Mouse (Mus musculus) forebrain, embryonic 16.5 days (tissue): Measurements from ENCODE around the gene Hs6st3. TPM values are rescaled to one million over a fixed set of nuclear protein-coding genes. Genes with fewer than 3 reads are reported as not detected.
"Not testable (repeated sequence)": the region's sequence is repeated elsewhere in the genome, so short reads cannot be mapped to it uniquely, and the experiment has no call there.

Experiments
- ATAC-seq: fragments of 200-750 bp; cut with Nextera tagmentation; 2 replicates; pipeline ENCODE4 v1.8.0; 2017; ENCODE audit warnings: mild to moderate bottlenecking, moderate library complexity
- H3K27ac ChIP-seq: fragments of 300-500 bp; sonication (generic); 2 replicates; pipeline ENCODE4 v1.5.1; 2014; ENCODE audit warnings: low read length, control low read depth
- H3K27me3 ChIP-seq: fragments of 300-500 bp; sonication (generic); replicated peaks from 2 replicates; pipeline ENCODE4 v1.6.1; 2014; ENCODE audit warnings: low read length; ENCODE audit not compliant: control insufficient read depth, insufficient read depth
- H3K36me3 ChIP-seq: fragments of 300-500 bp; sonication (generic); 2 replicates; pipeline ENCODE4 v1.6.1; 2014; ENCODE audit not compliant: control insufficient read depth, insufficient read depth
- H3K4me1 ChIP-seq: fragments of 300-500 bp; sonication (generic); replicated peaks from 2 replicates; pipeline ENCODE4 v1.6.1; 2014; ENCODE audit warnings: low read length; ENCODE audit not compliant: control insufficient read depth, insufficient read depth
- H3K4me2 ChIP-seq: fragments of 300-500 bp; sonication (generic); 2 replicates; pipeline ENCODE4 v1.6.1; 2014; ENCODE audit warnings: mild to moderate bottlenecking, low read length, control low read depth
- H3K4me3 ChIP-seq: fragments of 300-500 bp; sonication (generic); replicated peaks from 2 replicates; pipeline ENCODE4 v1.5.1; 2014; ENCODE audit warnings: mild to moderate bottlenecking, low read length, control low read depth
- H3K9ac ChIP-seq: fragments of 300-500 bp; sonication (generic); replicated peaks from 2 replicates; pipeline ENCODE4 v1.6.1; 2014; ENCODE audit warnings: low read depth, low read length, control low read depth
- H3K9me3 ChIP-seq: fragments of 300-500 bp; sonication (generic); 2 replicates; pipeline ENCODE4 v1.6.1; 2016; ENCODE audit warnings: low read length; ENCODE audit not compliant: control insufficient read depth
- WGBS: fragments of 180-500 bp; shearing (Covaris S2); extraction: QIAGEN DNeasy Blood & Tissue Kit; methylation state at CpG from one replicate; pipeline ENCODE4 v1.1.7; 2014; 5-methylcytosine and 5-hydroxymethylcytosine counted together
- polyA plus RNA-seq: library from polyadenylated mRNA; unstranded; fragments of >200 nt; fragmentation: Nextera tagmentation; extraction: Ambion mirVana; gene quantifications from 2 replicates; pipeline ENCODE4 v1.2.1, GENCODE M21; 2015

The Hs6st3 gene
- polyA plus RNA-seq, 1 experiment from 2014 or later: 0.87 TPM

DNA sequence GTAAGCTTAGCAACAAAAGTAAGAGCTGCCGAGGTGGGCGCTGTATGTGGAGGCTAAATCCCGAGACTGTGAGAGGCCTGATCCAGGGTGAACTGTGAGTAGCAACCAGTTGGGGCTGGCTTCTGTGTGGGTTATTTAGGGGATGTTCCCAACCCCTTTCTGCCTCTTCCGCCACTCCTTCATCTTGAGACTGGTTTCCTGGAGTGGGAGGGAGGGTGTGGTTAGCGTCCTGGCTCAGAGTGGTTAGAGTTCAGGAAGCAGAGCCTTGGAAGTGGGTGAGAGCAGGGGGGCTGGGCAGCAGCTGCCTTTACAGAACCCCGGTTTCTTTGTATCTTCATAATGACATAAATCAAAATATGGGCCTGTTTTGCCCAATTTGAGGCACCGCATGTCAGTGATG lies 134.9 kb downstream of the Hs6st3 start:
- Histone ChIP-seq H3K9me3 (no peaks in the 10 kb centered on the region), H3K27me3 (no peaks in the 10 kb centered on the region), H3K4me1 (no peaks in the 10 kb centered on the region), H3K9ac (no peak overlapping the region), H3K4me3 (no peak overlapping the region), H3K36me3 (no peaks in the 10 kb centered on the region), H3K27ac (no peak overlapping the region), H3K4me2 (no peak overlapping the region)
- 89% methylated on average over 7 of the region's 7 CpGs for WGBS
- no peak for ATAC-seq

DNA sequence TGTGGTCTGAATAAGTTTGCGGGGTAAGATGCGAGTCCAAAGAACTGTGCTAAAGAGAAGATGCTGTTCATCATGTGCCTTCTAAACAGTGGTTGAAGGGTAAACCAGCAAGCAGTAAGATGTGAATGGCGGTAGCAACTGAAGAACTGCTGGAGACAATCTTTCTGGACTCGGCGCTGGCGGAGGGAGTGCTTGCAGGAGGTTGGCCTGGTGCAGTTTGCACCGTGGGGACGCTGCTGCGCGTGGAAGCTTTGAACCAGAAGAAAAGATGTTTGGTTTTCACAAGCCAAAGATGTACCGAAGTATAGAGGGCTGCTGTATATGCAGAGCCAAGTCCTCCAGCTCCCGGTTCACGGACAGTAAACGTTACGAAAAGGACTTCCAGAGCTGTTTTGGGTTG lies 140.0 kb downstream of the Hs6st3 start:
- not testable (repeated sequence) for H3K36me3 ChIP-seq, ATAC-seq, H3K4me1 ChIP-seq, H3K4me3 ChIP-seq, H3K27ac ChIP-seq, H3K27me3 ChIP-seq, H3K9me3 ChIP-seq, H3K9ac ChIP-seq, H3K4me2 ChIP-seq
- WGBS: 92% methylated on average over 10 of the region's 15 CpGs

DNA sequence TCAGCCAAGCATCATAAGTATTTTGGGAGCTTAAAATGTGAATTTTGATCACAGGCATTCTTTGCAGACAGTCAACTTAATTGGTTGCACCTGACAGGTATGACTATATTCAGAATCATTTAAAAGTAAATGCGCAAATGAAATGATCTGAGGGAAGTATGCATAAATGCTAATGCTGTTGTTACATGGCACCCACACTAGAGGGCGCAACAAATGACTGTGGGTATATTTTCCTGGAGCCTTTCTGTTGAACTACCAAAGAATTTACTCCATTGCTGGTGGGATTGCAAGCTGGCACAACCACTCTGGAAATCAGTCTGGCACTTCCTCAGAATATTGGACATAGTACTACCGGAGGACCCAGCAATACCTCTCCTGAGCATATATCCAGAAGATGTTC lies 145.8 kb downstream of the Hs6st3 start:
- Histone ChIP-seq H3K27me3 (no peaks in the 10 kb centered on the region), H3K4me2 (no peak overlapping the region), H3K9ac (no peak overlapping the region), H3K9me3 (no peaks in the 10 kb centered on the region), H3K36me3 (no peaks in the 10 kb centered on the region), H3K4me3 (no peak overlapping the region), H3K27ac (no peak overlapping the region), H3K4me1 (no peaks in the 10 kb centered on the region)
- ATAC-seq: no peak
- WGBS: 79% methylated on average over 3 of the region's 3 CpGs

DNA sequence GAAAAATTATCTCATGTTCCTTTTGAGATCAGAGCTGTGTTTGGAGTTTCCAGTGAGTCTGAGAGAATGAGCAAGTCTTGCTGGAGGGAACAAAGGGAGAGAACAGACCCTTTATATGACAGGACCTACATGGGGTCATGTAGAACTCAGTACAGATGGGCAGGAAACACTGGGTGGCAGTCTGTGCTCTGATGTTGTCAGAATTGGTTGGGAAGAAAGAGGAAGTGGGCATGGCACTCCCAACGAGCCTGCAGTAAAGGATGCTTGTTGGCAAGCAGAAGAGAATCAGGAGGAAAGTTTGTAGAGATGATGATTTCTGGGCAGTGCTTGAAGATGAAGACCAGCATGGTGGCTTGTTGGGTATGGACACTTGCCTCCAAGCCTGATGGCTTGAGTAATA lies 151.5 kb downstream of the Hs6st3 start:
- no peak for ATAC-seq

DNA sequence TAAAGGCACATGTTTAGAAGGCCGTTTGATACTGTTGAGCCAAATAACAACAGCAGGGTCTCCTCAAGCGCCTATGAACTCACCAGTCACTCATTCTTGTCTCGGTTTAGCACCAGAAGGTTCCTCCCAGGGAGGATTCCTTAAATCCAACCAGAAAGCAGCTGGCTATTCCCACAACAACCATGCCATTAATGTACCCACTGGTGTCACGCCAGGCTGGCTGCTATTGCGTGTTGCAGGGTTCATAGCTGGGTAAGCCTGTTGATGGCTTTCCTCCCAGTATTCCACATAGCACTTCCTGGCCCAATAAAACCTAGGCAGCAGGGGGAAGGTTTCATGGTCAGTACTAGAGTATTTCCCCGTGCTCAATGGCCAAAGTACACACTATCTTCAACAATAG lies 155.9 kb downstream of the Hs6st3 start:
- Histone ChIP-seq H3K27ac (no peak overlapping the region), H3K9me3 (no peaks in the 10 kb centered on the region), H3K9ac (no peak overlapping the region), H3K27me3 (no peaks in the 10 kb centered on the region), H3K4me2 (no peak overlapping the region), H3K4me1 (no peaks in the 10 kb centered on the region), H3K4me3 (no peak overlapping the region), H3K36me3 (no peaks in the 10 kb centered on the region)
- 88% methylated on average over 6 of the region's 6 CpGs for WGBS
- ATAC-seq: no peak

More for the DNA sequence above, 151.5 kb downstream of the Hs6st3 start:
- Histone ChIP-seq H3K27me3 (no peaks in the 10 kb centered on the region), H3K9ac (no peak overlapping the region), H3K4me1 (no peaks in the 10 kb centered on the region), H3K27ac (no peak overlapping the region), H3K4me2 (no peak overlapping the region), H3K4me3 (no peak overlapping the region), H3K36me3 (no peaks in the 10 kb centered on the region), H3K9me3 (no peaks in the 10 kb centered on the region)
- 55% methylated on average over 1 of the region's 1 CpGs for WGBS

DNA sequence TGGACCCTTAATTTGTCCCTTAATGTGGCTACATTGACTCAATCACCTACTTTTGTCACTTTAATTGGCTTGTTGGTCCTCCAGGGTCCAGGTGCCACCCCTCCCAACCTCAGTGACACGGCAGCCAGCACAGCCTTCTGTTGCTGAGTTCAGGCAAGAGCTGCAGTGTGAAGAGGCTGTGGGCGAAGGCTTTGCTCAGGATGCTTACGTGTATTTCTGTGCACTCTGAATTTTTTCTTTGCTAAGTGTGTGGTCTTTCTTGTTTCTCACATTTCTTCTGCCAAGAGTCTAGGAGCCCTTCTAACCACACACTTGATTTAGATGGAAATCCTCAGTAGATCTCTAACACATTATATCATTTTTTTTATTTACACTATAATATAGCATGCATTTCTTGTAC lies 168.3 kb downstream of the Hs6st3 start:
- no peaks in the 10 kb centered on the region for H3K4me1 ChIP-seq
- no peak overlapping the region for H3K27ac ChIP-seq
- 64% methylated on average over 3 of the region's 3 CpGs for WGBS
- no peaks in the 10 kb centered on the region for H3K27me3 ChIP-seq
- H3K36me3 ChIP-seq: no peaks in the 10 kb centered on the region
- H3K4me2 ChIP-seq: no peak overlapping the region
- no peak overlapping the region for H3K9ac ChIP-seq
- H3K4me3 ChIP-seq: no peak overlapping the region
- no peak for ATAC-seq
- no peaks in the 10 kb centered on the region for H3K9me3 ChIP-seq

DNA sequence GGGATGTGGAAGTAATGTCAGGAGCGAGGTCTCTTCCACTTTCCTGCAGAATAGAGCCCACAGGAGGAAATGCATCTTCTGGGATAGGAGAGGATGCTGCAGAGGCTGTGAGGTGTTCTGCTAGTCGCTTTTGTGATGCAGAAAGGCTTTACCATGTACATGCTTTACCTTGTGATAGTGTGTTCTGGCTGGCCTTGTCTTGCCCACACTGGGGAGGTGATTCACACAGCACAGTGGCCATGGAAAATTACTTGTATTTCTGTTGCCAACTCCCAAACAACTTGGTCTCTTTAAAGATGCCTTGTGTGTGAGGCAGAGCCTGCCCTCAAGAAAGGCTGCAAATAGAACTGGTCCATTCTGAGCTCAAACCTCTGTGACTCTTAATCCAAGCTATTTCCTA lies 180.2 kb downstream of the Hs6st3 start:
- Histone ChIP-seq H3K9ac (no peak overlapping the region), H3K36me3 (no peaks in the 10 kb centered on the region), H3K4me3 (no peak overlapping the region), H3K4me1 (no peaks in the 10 kb centered on the region), H3K27me3 (no peaks in the 10 kb centered on the region), H3K4me2 (no peak overlapping the region), H3K27ac (no peak overlapping the region), H3K9me3 (no peaks in the 10 kb centered on the region)
- ATAC-seq: no peak
- WGBS: 84% methylated on average over 2 of the region's 2 CpGs

DNA sequence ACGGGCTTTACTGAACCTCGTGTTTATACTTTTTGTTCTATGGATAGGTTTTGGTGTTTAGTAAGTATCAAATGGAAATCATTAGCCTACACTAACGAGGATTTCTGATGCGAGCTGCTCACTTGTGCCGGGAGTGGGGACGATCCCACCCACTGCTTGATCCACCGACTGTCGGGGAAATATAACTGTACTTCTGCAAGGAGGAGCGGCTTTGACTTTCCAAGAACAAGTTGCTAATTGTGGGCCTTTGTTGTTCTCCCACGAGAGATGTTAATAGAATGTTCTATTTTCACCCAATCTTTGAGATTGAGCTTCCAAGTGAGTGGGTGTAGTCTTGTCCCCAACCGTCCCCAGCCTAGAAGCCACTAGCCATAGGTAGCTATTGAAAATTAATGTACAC lies 209.1 kb downstream of the Hs6st3 start:
- H3K9me3 ChIP-seq: no peaks in the 10 kb centered on the region
- H3K27ac ChIP-seq: no peak overlapping the region
- H3K27me3 ChIP-seq: no peaks in the 10 kb centered on the region
- WGBS: 46% methylated on average over 11 of the region's 11 CpGs
- no peaks in the 10 kb centered on the region for H3K4me1 ChIP-seq
- ATAC-seq: no peak
- H3K4me2 ChIP-seq: no peak overlapping the region
- no peak overlapping the region for H3K9ac ChIP-seq
- no peaks in the 10 kb centered on the region for H3K36me3 ChIP-seq
- H3K4me3 ChIP-seq: no peak overlapping the region

DNA sequence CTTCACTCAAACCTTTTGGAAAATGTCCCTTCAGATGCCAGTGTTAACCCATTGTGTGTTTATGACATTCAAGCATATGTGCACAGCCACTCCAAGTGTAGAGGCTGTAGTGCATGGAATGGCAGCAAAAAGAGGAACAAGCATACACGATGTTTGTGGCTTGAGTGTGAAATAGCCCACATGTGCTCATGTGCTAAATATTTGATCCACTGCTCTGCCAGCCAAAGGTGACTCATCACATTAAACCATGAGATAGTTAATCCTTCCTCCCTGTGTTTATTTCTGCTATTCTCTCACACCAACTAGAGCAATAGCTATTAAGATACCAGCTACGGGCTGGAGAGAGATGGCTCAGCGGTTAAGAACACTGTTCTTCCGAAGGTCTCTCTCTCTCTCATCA lies 223.3 kb downstream of the Hs6st3 start:
- H3K4me2 ChIP-seq: no peak overlapping the region
- no peak overlapping the region for H3K27ac ChIP-seq
- no peak overlapping the region for H3K4me3 ChIP-seq
- no peaks in the 10 kb centered on the region for H3K36me3 ChIP-seq
- 96% methylated on average over 4 of the region's 4 CpGs for WGBS
- 0 out of 2 replicates have a peak, but pooled peaks cover 2% of the 10 kb centered on the region for H3K4me1 ChIP-seq
- no peak overlapping the region for H3K9ac ChIP-seq
- H3K27me3 ChIP-seq: no peaks in the 10 kb centered on the region
- no peaks in the 10 kb centered on the region for H3K9me3 ChIP-seq
- no peak for ATAC-seq

DNA sequence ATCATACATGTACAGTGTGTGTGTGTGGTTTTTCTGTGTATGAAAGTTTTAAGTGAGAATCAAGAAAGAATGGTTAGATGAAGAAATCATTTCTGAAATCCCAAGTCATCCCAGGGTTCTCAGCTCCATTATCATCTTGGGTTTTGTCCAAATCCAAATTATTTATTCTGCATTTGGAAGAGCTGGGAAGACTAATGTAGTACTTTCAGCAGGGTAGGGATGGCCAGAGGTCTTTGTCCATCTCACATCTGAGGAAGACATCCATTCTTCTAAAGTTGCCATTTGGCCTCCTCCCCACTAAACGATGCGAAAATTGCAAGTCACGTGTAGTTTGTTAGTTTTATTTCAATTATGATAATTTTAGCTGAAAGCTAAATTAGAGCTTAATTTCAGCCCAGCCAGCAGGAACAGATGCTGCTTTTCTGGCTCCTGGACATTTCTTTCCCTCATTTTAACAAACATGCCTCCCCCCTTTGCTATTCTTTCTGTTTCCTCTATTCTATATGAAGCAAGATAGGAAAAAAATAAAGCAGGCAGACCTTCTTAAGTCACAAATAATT lies 229.8 kb downstream of the Hs6st3 start:
- peak; percentile 64 for ATAC-seq
- H3K9me3 ChIP-seq: no peaks in the 10 kb centered on the region
- H3K4me3 ChIP-seq: no peak overlapping the region
- H3K9ac ChIP-seq: no peak overlapping the region
- peaks cover 5% of the 10 kb centered on the region; the same call in 1 of the 2 replicates for H3K4me1 ChIP-seq
- no peak overlapping the region for H3K4me2 ChIP-seq
- WGBS: 43% methylated on average over 3 of the region's 3 CpGs
- H3K36me3 ChIP-seq: no peaks in the 10 kb centered on the region
- H3K27me3 ChIP-seq: no peaks in the 10 kb centered on the region
- no peak overlapping the region for H3K27ac ChIP-seq
